Mouse (Mus musculus): Measurements from ENCODE around the gene Sgtb. TPM values are rescaled to one million over a fixed set of nuclear protein-coding genes. Genes with fewer than 3 reads are reported as not detected.
A peak's percentile ranks its signal among the peaks of the same experiment; 100 is the strongest.

Sgtb gene
- polyA plus RNA-seq (2012; rRNA removed), result 40.5 and 41.0 TPM in 2 replicates

DNA sequence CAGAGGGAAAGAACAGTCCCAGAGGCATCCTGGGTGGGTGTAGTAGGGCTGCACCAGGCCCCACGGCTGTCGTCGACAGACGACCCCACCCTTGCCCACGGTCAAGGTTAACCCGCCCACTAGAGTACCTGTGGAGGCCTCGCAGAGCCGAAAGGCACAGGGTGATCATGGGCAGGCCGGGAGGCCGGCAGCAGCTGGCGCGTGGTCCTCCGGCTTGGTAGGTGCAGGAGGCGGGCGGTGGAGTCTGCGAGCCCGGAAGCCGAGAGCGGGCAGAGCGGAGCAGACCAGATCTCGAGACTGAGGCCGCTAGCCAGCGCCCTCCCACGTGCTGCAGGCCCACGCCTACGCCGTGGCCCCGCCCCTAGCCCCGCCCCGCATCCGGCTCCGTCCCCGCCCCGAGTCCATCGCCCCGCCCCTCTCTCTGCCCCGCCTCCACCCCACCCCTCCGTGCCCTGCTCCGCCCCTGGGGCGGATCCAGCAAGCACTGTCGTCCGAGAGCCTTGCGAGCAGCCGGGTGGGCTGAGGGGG lies at the start of gene Sgtb, which contains the start of gene Nln:
TSS of gene Sgtb (plus strand) at position 454 of the 528 bp plus-strand sequence.
TSS of gene Nln (minus strand) at position 327 of the 528 bp plus-strand sequence.
- no peak within 1 kb of the TSS for H3K27ac ChIP-seq (ENCODE audit: insufficient read depth, low read length)
- H3K4me3 ChIP-seq (replicated peaks; ENCODE audit: insufficient read depth, low read depth, low read length), result peak within 1 kb of the TSS; percentile 98
- TF ChIP-seq CTCF (IDR thresholded peaks at IDR 0.05; ENCODE audit: borderline replicate concordance, insufficient read depth, low read depth, low read length), result no peak
- no peak for TF ChIP-seq POLR2A (IDR thresholded peaks at IDR 0.05; ENCODE audit: borderline replicate concordance, insufficient read depth, low read length)
- 1% methylated on average over 37 of the region's 44 CpGs for WGBS
- no peaks in the 10 kb centered on the region for H3K4me1 ChIP-seq (ENCODE audit: control insufficient read depth, insufficient read depth, low read length)
- peak; percentile 82 to 83 for DNase-seq
- H3K27me3 ChIP-seq (ENCODE audit: control insufficient read depth, insufficient read depth, low read length), result no peaks in the 10 kb centered on the region

DNA sequence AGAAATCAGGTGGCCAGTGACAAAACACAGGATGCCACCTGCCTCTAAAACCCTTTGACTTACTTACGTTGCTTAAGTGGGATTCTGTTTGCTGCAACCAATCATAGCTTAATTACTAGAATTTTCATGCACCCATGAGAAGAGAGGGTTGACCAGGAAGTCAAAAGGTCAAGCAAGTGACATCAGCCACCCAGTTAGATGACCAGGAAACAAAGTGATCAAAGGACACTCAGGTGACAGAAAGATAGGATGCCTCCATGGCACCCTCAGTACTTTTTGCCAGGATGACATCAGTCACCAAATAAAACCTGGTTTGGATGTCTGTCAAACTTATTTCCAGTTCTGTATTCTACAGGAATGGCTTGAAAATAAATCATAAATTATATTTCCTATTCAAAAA lies 49.3 kb upstream of the Sgtb start:
- no peaks in the 10 kb centered on the region; the same call in 1 of the 2 replicates for H3K27me3 ChIP-seq (ENCODE audit: control insufficient read depth, insufficient read depth, low read length)
- 95% methylated on average over 1 of the region's 1 CpGs for WGBS
- TF ChIP-seq CTCF (IDR thresholded peaks at IDR 0.05; ENCODE audit: borderline replicate concordance, insufficient read depth, low read depth, low read length) (no peak), POLR2A (IDR thresholded peaks at IDR 0.05; ENCODE audit: borderline replicate concordance, insufficient read depth, low read length) (no peak)
- peaks cover 15% of the 10 kb centered on the region for H3K4me1 ChIP-seq (ENCODE audit: control insufficient read depth, insufficient read depth, low read length)
- no peak overlapping the region for H3K4me3 ChIP-seq (replicated peaks; ENCODE audit: insufficient read depth, low read depth, low read length)
- DNase-seq, result no peak
- no peak overlapping the region for H3K27ac ChIP-seq (ENCODE audit: insufficient read depth, low read length)

DNA sequence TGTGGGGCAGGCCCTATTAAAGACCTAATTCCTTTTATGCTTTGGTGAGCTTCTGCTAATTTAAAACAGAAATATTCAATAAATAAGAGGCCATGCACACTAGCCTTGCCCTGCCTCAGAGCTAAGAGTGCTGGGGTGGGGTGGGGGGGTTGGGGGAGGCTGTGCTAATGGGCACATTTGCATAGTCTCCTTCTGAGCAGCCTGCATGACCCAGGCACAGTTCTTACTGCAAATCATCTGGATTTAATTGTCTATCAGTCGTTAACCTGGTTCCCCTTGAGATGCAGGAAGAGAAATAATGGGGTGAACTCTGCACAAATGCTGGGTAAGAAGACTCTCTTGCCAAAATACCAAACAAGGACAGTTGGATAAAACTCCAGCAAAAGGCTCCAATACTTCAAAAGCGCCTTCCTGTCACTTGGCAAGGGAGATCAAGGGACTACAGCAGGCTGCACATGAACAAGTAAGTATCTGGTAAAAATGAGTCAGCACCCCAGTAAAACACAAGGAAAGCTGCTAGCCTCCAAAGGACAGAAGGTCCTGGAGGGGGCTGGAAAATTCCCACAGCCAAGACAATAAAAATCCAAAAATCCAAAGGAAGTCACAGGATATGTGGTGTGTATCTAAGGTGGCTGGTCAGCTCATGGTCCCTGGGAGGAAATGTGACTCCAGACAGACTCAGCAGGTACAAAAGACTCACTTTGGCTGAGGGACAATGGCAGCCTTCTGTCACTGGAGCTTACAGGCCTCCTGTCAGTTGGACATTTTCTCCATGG lies 47.4 kb upstream of the Sgtb start:
- WGBS, result 12% methylated on average over 2 of the region's 2 CpGs
- H3K4me3 ChIP-seq (replicated peaks; ENCODE audit: insufficient read depth, low read depth, low read length), result no peak overlapping the region
- H3K27ac ChIP-seq (ENCODE audit: insufficient read depth, low read length), result no peak overlapping the region
- TF ChIP-seq POLR2A (IDR thresholded peaks at IDR 0.05; ENCODE audit: borderline replicate concordance, insufficient read depth, low read length), result no peak
- no peak for TF ChIP-seq CTCF (IDR thresholded peaks at IDR 0.05; ENCODE audit: borderline replicate concordance, insufficient read depth, low read depth, low read length)
- H3K27me3 ChIP-seq (ENCODE audit: control insufficient read depth, insufficient read depth, low read length), result no peaks in the 10 kb centered on the region; the same call in 1 of the 2 replicates
- peaks cover 15% of the 10 kb centered on the region for H3K4me1 ChIP-seq (ENCODE audit: control insufficient read depth, insufficient read depth, low read length)
- DNase-seq, result peak; percentile 66 to 84

GRCm38 (mm10) chr13:104063061-104063460 lies 46.5 kb upstream of the Sgtb start:
- no peak for TF ChIP-seq POLR2A (IDR thresholded peaks at IDR 0.05; ENCODE audit: borderline replicate concordance, insufficient read depth, low read length)
- no peak for TF ChIP-seq CTCF (IDR thresholded peaks at IDR 0.05; ENCODE audit: borderline replicate concordance, insufficient read depth, low read depth, low read length)
- H3K27ac ChIP-seq (ENCODE audit: insufficient read depth, low read length), result no peak overlapping the region
- no peak overlapping the region for H3K4me3 ChIP-seq (replicated peaks; ENCODE audit: insufficient read depth, low read depth, low read length)
- peak; percentile 70 to 79 for DNase-seq
- peaks cover 15% of the 10 kb centered on the region for H3K4me1 ChIP-seq (ENCODE audit: control insufficient read depth, insufficient read depth, low read length)
- H3K27me3 ChIP-seq (ENCODE audit: control insufficient read depth, insufficient read depth, low read length), result no peaks in the 10 kb centered on the region; the same call in 1 of the 2 replicates
- WGBS, result 10% methylated on average over 9 of the region's 9 CpGs

GRCm38 (mm10) chr13:104065649-104066347 lies 43.7 kb upstream of the Sgtb start:
- Histone ChIP-seq H3K4me3 (replicated peaks; ENCODE audit: insufficient read depth, low read depth, low read length) (no peak overlapping the region), H3K27ac (ENCODE audit: insufficient read depth, low read length) (no peak overlapping the region), H3K4me1 (ENCODE audit: control insufficient read depth, insufficient read depth, low read length) (peaks cover 15% of the 10 kb centered on the region), H3K27me3 (ENCODE audit: control insufficient read depth, insufficient read depth, low read length) (no peaks in the 10 kb centered on the region)
- no peak for TF ChIP-seq CTCF (IDR thresholded peaks at IDR 0.05; ENCODE audit: borderline replicate concordance, insufficient read depth, low read depth, low read length)
- no peak for TF ChIP-seq POLR2A (IDR thresholded peaks at IDR 0.05; ENCODE audit: borderline replicate concordance, insufficient read depth, low read length)
- DNase-seq, result no peak
- 96% methylated on average over 2 of the region's 2 CpGs for WGBS

GRCm38 (mm10) chr13:104069216-104069615 lies 40.3 kb upstream of the Sgtb start:
- Histone ChIP-seq H3K4me3 (replicated peaks; ENCODE audit: insufficient read depth, low read depth, low read length) (no peak overlapping the region), H3K27ac (ENCODE audit: insufficient read depth, low read length) (no peak overlapping the region), H3K4me1 (ENCODE audit: control insufficient read depth, insufficient read depth, low read length) (no peaks in the 10 kb centered on the region), H3K27me3 (ENCODE audit: control insufficient read depth, insufficient read depth, low read length) (no peaks in the 10 kb centered on the region)
- no peak for DNase-seq
- WGBS, result 61% methylated on average over 11 of the region's 11 CpGs
- TF ChIP-seq POLR2A (IDR thresholded peaks at IDR 0.05; ENCODE audit: borderline replicate concordance, insufficient read depth, low read length), result no peak
- no peak for TF ChIP-seq CTCF (IDR thresholded peaks at IDR 0.05; ENCODE audit: borderline replicate concordance, insufficient read depth, low read depth, low read length)

DNA sequence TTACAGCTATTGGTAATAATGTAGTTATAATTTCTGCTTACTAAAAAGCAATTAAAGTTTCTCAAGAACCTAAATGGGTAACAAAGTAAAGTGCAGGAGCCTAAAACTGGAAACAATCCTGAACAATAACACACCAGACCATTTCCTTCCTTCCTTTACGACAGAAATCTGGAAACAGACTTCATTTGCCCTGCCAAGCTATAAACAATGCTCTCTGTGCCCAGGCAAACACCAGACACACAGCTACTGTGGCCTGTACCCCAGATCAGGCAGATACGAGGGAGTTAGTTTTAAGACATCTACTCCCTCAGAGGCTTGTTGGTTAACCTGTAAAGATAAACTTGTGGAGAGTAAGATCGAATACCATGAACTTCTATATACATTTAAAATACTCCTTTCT lies 38.8 kb upstream of the Sgtb start:
- no peak for DNase-seq
- Histone ChIP-seq H3K27ac (ENCODE audit: insufficient read depth, low read length) (no peak overlapping the region), H3K4me1 (ENCODE audit: control insufficient read depth, insufficient read depth, low read length) (no peaks in the 10 kb centered on the region), H3K27me3 (ENCODE audit: control insufficient read depth, insufficient read depth, low read length) (no peaks in the 10 kb centered on the region), H3K4me3 (replicated peaks; ENCODE audit: insufficient read depth, low read depth, low read length) (no peak overlapping the region)
- 81% methylated on average over 3 of the region's 3 CpGs for WGBS
- TF ChIP-seq CTCF (IDR thresholded peaks at IDR 0.05; ENCODE audit: borderline replicate concordance, insufficient read depth, low read depth, low read length), result no peak
- no peak for TF ChIP-seq POLR2A (IDR thresholded peaks at IDR 0.05; ENCODE audit: borderline replicate concordance, insufficient read depth, low read length)
